Mouse (Mus musculus) heart, adult 2 months (tissue): ENCODE results near the gene Acot7. TPM values are rescaled to one million over a fixed set of nuclear protein-coding genes. Genes with fewer than 3 reads are reported as not detected.

Source experiments
- DNase-seq, 2 experiments: peaks; one replicate each; pipeline ENCODE4 v3.0.0; 2021
- H3K27ac ChIP-seq: fragments of 200-600 bp; 2 replicates; pipeline ENCODE4 v1.8.1; 2022
- H3K27me3 ChIP-seq: fragments of 200-500 bp; 2 replicates; pipeline ENCODE4 v1.6.1; 2012; ENCODE audit warnings: mild to moderate bottlenecking, low read length, inconsistent platforms, mixed read lengths; ENCODE audit not compliant: control insufficient read depth, insufficient read depth
- H3K36me3 ChIP-seq: fragments of 200-500 bp; 2 replicates; pipeline ENCODE4 v1.6.1; 2012; ENCODE audit warnings: low read length, inconsistent platforms; ENCODE audit not compliant: control insufficient read depth, insufficient read depth
- H3K4me1 ChIP-seq: fragments of 200-500 bp; 2 replicates; pipeline ENCODE4 v1.6.1; 2011; ENCODE audit warnings: low read length; ENCODE audit not compliant: control insufficient read depth, insufficient read depth
- H3K4me3 ChIP-seq: fragments of 200-600 bp; 2 replicates; pipeline ENCODE4 v1.8.1; 2022
- H3K79me2 ChIP-seq: fragments of 200-500 bp; replicated peaks from 2 replicates; pipeline ENCODE4 v1.6.1; 2012; ENCODE audit warnings: mild to moderate bottlenecking, inconsistent platforms, low read length, moderate library complexity, mixed read lengths; ENCODE audit not compliant: control insufficient read depth, insufficient read depth
- H3K9ac ChIP-seq: fragments of 200-500 bp; 2 replicates; pipeline ENCODE4 v1.6.1; 2012; ENCODE audit warnings: low read depth, mild to moderate bottlenecking, control low read depth, inconsistent platforms, low read length, mixed read lengths
- CTCF ChIP-seq: fragments of 200-600 bp; IDR thresholded peaks from 2 replicates; pipeline ENCODE4 v1.8.1; 2022; ENCODE audit warnings: antibody characterized with exemption, mild to moderate bottlenecking, moderate library complexity
- EP300 ChIP-seq: fragments of 200-500 bp; IDR thresholded peaks from 2 replicates; pipeline ENCODE4 v1.6.1; 2011; ENCODE audit warnings: low read depth, low read length, control low read depth; ENCODE audit not compliant: insufficient read depth
- POLR2A ChIP-seq: fragments of 200-500 bp; IDR thresholded peaks from 2 replicates; pipeline ENCODE4 v1.6.1; 2011; ENCODE audit warnings: mild to moderate bottlenecking, low read depth, low read length, control low read depth; ENCODE audit not compliant: insufficient read depth
- WGBS: fragments of 180-500 bp; shearing (Covaris S2); methylation state at CpG from one replicate; pipeline ENCODE4 v1.1.7; 2018; 5-methylcytosine and 5-hydroxymethylcytosine counted together
- intact Hi-C: fragments of 180-260 bp; cut with DNase I; formaldehyde crosslinking; loops from one replicate; pipeline ENCODE4 v1.15.1; 2025
- polyA plus RNA-seq: library from polyadenylated mRNA; depleted of rRNA; stranded (reverse); fragments of >200 nt; gene quantifications from 2 replicates; pipeline ENCODE4 v1.2.3, GENCODE M21; 2012
- total RNA-seq, 2 experiments: library from RNA; stranded (reverse); gene quantifications; 2 replicates each; pipeline ENCODE4 v1.2.3; 2021

Gene Acot7
- total and polyA plus RNA-seq, 3 experiments: 51.7 to 64.8 (median 58.1) TPM

DNA sequence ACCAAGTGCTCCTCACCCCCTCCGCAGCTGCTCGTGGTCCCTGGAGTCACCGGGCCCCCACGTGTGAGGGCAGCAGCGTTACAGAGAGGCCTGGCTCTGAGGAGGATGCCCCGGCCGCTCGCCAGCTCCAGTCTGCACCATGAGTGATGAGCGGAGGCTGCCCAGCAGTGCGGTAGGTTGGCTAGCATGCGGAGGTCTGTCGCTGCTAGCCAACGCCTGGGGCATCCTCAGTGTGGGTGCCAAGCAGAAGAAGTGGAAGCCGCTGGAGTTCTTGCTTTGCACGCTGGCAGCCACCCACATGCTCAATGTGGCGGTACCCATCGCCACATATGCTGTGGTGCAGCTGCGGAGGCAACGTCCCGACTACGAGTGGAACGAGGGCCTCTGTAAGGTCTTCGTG lies 101.1 kb downstream of the Acot7 start:
- Histone ChIP-seq H3K27me3 (peaks cover 6% of the 10 kb centered on the region), H3K4me3 (no peak overlapping the region), H3K4me1 (no peaks in the 10 kb centered on the region), H3K27ac (no peak overlapping the region), H3K9ac (no peak overlapping the region), H3K79me2 (no peaks in the 10 kb centered on the region), H3K36me3 (no peaks in the 10 kb centered on the region)
- intact Hi-C loops: no loop called here
- no peak for DNase-seq
- TF ChIP-seq POLR2A: no peak
- 89% methylated on average over 23 of the region's 23 CpGs for WGBS

DNA sequence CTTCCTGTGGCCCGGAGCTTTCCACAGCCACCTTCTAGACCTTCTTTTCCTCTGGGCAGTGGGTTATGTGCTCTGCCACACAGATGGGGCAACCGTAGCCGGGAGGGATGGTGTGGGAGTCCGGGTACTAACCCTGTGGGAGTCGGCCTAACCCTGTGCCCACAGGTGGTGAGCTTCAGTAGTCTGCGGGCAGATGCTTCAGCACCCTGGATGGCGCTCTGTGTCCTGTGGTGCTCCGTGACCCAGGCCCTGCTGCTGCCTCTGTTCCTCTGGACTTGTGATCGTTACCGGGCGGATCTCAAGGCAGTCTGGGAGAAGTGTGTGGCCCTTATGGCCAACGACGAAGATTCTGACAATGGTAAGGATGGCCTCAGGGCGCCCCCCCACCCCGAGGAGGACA lies 103.7 kb downstream of the Acot7 start:
- TF ChIP-seq CTCF: no peak
- TF ChIP-seq POLR2A: no peak
- TF ChIP-seq EP300: no peak
- no peak overlapping the region for H3K27ac ChIP-seq
- WGBS: 69% methylated on average over 15 of the region's 15 CpGs
- H3K27me3 ChIP-seq: peaks cover 8% of the 10 kb centered on the region
- H3K79me2 ChIP-seq: no peaks in the 10 kb centered on the region
- intact Hi-C loops: no loop called here
- no peaks in the 10 kb centered on the region for H3K4me1 ChIP-seq
- no peak for DNase-seq
- H3K36me3 ChIP-seq: no peaks in the 10 kb centered on the region
- H3K4me3 ChIP-seq: no peak overlapping the region
- H3K9ac ChIP-seq: no peak overlapping the region

DNA sequence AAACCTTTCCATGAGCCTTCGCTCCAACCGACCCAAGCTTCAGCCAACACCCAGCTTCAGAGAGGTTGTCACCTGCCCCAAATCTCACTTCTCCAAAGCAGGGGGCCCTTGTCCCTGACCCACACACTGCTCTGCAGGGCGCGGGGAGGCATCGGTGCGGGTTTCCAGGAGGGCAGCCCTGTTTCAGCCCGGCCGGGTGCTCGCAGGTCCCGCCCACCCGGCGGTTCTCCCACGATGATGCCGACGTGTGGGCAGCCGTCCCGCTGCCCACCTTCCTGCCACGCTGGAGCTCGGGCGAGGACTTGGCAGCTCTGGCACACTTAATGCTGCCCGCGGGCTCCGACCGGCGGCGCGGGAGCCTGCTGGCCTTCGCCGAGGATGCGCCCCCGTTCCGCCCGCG lies 104.8 kb downstream of the Acot7 start:
- peak overlapping the region; percentile 18 for H3K9ac ChIP-seq
- TF ChIP-seq CTCF (no peak), POLR2A (no peak), EP300 (no peak)
- H3K36me3 ChIP-seq: no peaks in the 10 kb centered on the region
- no peak overlapping the region for H3K27ac ChIP-seq
- intact Hi-C loops: no loop called here
- DNase-seq: no peak
- peaks cover 13% of the 10 kb centered on the region for H3K27me3 ChIP-seq
- peak overlapping the region; percentile 19; the same call in 1 of the 2 replicates for H3K4me3 ChIP-seq
- WGBS: 30% methylated on average over 34 of the region's 34 CpGs
- no peaks in the 10 kb centered on the region for H3K4me1 ChIP-seq
- no peaks in the 10 kb centered on the region for H3K79me2 ChIP-seq

DNA sequence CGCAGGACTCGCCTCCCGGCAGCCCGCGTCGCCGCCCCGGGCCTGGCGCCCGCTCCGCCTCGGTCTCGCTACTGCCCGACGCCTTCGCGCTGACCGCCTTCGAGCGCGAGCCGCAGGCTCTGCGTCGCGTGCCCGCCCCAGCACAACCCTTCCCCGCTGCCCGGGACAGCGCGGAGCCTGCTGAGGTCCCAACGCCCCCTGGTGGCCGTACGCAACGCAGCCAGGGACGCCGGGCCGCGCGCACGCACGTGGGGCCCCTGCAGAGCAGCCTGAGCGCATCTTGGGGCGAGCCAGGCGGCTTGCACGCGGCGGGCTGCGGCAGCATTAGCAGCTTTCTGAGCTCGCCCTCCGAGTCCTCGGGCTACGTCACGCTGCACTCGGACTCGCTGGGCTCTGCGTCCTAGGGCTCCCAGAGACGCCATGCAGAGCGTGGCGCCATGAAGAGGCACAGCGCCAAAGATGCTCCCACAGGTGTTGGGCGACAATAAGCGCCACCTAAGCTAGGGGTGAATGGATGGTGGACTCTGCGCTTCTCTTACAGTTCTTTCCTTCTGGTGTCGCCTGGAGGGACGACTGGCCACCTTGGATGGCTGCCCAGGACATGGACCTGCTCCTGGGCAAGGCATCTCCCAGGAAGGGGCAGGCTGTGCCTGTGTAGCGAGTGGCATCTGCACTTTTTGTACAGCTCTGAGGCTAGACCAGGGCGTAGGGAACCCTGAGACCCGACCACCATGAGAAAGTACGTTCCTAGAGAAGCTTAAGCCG lies 105.4 kb downstream of the Acot7 start:
- H3K4me3 ChIP-seq: peak overlapping the region; percentile 19; the same call in 1 of the 2 replicates
- H3K36me3 ChIP-seq: no peaks in the 10 kb centered on the region
- DNase-seq: peak; percentile 86 to 88
- no peaks in the 10 kb centered on the region for H3K4me1 ChIP-seq
- H3K27ac ChIP-seq: no peak overlapping the region
- no peaks in the 10 kb centered on the region for H3K79me2 ChIP-seq
- WGBS: 13% methylated on average over 70 of the region's 70 CpGs
- intact Hi-C loops: no loop called here
- peak overlapping the region; percentile 18 for H3K9ac ChIP-seq
- peaks cover 13% of the 10 kb centered on the region for H3K27me3 ChIP-seq
- TF ChIP-seq POLR2A (no peak), CTCF (peak; percentile 99), EP300 (no peak)

DNA sequence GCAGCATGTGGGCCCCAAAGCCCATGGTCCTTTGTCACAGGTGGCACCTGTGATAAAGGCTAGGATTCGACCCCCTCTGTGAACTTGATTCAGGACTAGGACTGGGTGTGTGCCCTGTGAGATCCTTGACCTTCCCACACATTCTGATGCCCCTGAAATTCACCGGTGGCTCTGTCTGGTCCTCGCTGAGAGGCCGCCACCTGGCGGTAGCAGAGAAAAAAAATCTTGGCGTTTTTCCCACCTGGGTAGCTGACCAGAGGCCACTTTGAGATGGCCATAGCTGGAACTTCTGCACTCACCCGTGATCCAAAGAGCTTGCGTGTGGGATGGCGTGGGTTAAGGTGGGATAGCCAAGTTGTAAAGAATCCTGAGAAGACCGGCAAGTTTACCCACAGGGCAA lies 107.6 kb downstream of the Acot7 start:
- no peaks in the 10 kb centered on the region for H3K4me1 ChIP-seq
- H3K27ac ChIP-seq: no peak overlapping the region
- H3K4me3 ChIP-seq: no peak overlapping the region
- H3K27me3 ChIP-seq: peaks cover 17% of the 10 kb centered on the region
- H3K9ac ChIP-seq: no peak overlapping the region
- H3K36me3 ChIP-seq: no peaks in the 10 kb centered on the region
- DNase-seq: peak; percentile 74 to 77
- intact Hi-C loops: loop anchor here (1.0 kb wide), 2 partner anchors 71 to 112 kb away; no protein-coding TSS in a partner anchor
- 4% methylated on average over 10 of the region's 10 CpGs for WGBS
- peak; percentile 86 for TF ChIP-seq CTCF
- TF ChIP-seq EP300: 0 out of 2 replicates have a peak, but pooled peaks have one; percentile 45
- no peak for TF ChIP-seq POLR2A
- no peaks in the 10 kb centered on the region for H3K79me2 ChIP-seq

DNA sequence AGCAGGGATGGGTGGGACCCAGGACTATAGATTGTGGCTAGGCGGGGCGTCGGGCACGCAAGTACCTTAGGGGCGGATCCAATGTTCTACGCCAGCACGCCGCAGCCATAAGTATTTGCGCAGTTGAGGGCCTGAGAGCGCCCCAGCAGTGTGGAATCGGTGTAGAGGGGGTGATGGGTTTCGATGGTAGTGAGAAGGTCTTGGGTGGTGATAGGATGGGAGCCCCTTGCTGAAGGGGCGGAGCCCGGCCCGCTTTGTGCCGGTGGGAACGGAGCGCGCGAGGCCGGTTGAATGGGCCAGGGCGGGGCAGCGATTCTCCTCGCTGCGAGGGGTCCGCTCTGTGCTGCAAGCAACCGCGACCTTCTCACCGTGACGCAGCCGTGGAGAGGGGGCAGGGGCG lies 108.2 kb downstream of the Acot7 start:
- intact Hi-C loops: no loop called here
- TF ChIP-seq EP300 (no peak), CTCF (no peak)
- H3K79me2 ChIP-seq: no peaks in the 10 kb centered on the region
- DNase-seq: no peak
- no peak overlapping the region for H3K27ac ChIP-seq
- no peak overlapping the region for H3K4me3 ChIP-seq
- H3K4me1 ChIP-seq: no peaks in the 10 kb centered on the region
- no peaks in the 10 kb centered on the region for H3K36me3 ChIP-seq
- 6% methylated on average over 30 of the region's 32 CpGs for WGBS
- H3K27me3 ChIP-seq: peaks cover 19% of the 10 kb centered on the region
- H3K9ac ChIP-seq: no peak overlapping the region
